ENCODE assay signal across 13 mouse cellular contexts in the genomic region with DNA sequence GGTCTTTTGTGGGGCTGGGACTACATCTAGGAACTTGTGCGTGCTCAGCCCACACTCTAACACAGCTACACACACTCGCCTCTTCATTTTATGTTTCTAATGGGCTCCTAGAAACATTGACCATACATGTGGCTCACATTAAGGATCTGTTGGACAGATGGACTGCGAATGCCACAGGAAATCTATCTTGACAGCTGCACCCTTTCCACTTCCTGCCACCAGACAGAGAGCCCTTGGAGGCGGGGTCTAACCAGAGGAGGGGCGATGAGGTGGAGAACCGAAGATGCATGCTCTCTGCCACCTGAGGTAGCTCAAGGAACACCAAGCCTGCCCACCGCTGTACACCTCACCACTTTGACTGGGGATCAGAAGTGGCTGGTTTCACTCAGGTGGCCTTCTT. TPM values are rescaled to one million over a fixed set of nuclear protein-coding genes. Genes with fewer than 3 reads are reported as not detected.
DNase-seq lines count a peak whose midpoint lies in the region; ATAC-seq and TF ChIP-seq lines count a peak whose summit lies in the region.
"Had no signal": no experiment of that assay in that cellular context is flagged by ENCODE, and none has a peak within 500 bp of the region (broad histone marks: within the 10 kb centered on the region; RNA-seq: fewer than 3 reads in every experiment).

No protein-coding gene starts in this region.

- no peaks in the 10 kb centered on the region for H3K79me2 ChIP-seq in MEL (ENCODE audit: control insufficient read depth, insufficient read depth, low read length, poor library complexity)

- no peak overlapping the region for H3K4me2 ChIP-seq in forebrain, embryonic 16.5 days (ENCODE audit: low read length)
- H3K4me2 ChIP-seq: heart, embryonic 15.5 days; kidney, embryonic 15.5 days had no signal

- no peaks in the 10 kb centered on the region for H3K9me3 ChIP-seq in MEL (replicated peaks; ENCODE audit: insufficient read depth, low read length)
- H3K9me3 ChIP-seq in forebrain, embryonic 16.5 days (ENCODE audit: control insufficient read depth, low read length): no peaks in the 10 kb centered on the region
- H3K9me3 ChIP-seq: heart, embryonic 15.5 days; kidney, embryonic 15.5 days had no signal

- peak; percentile 76 for ATAC-seq in megakaryocyte progenitor cell, adult 5-6 weeks (replicated peaks; ENCODE audit: poor library complexity)
- no peak for ATAC-seq in erythroblast, adult 5-6 weeks (replicated peaks; ENCODE audit: low FRiP score, poor library complexity, severe bottlenecking)
- no peak for ATAC-seq in forebrain, embryonic 16.5 days
- ATAC-seq: forebrain, postnatal 0 days; midbrain, embryonic 16.5 days had no signal

- no peak overlapping the region for H3K27ac ChIP-seq in MEL (ENCODE audit: control insufficient read depth, low read depth, low read length)
- no peak overlapping the region for H3K27ac ChIP-seq in forebrain, embryonic 16.5 days (ENCODE audit: low read length)
- H3K27ac ChIP-seq: heart, embryonic 15.5 days; kidney, embryonic 15.5 days had no signal

- TF ChIP-seq POLR2A in MEL (IDR thresholded peaks at IDR 0.05; ENCODE audit: control insufficient read depth in 1 of 2, insufficient read depth in 1 of 2, low read depth in 1 of 2, low read length in 2 of 2, poor library complexity in 1 of 2): no peak

- DNase-seq in A20 (ENCODE audit: low read depth, low spot score) (peak; percentile 27), MEL (ENCODE audit: low read depth, low spot score) (peak; percentile 26)
- peak; percentile 72 for DNase-seq in forelimb bud, embryonic 11.5 days (ENCODE audit: low read depth, low spot score)
- no peak for DNase-seq in heart, adult 11 months
- no peak for DNase-seq in left cerebral cortex, adult 11 months (ENCODE audit: low spot score)
- DNase-seq: cerebellum, adult 18-20 months; forebrain, postnatal 0 days had no signal

- no peak overlapping the region for H3K4me3 ChIP-seq in MEL (ENCODE audit: control insufficient read depth in 1 of 2, insufficient read depth in 1 of 2, low read depth in 2 of 2, low read length in 2 of 2)
- H3K4me3 ChIP-seq in forebrain, embryonic 16.5 days (replicated peaks; ENCODE audit: low read length): no peak overlapping the region
- H3K4me3 ChIP-seq: heart, embryonic 15.5 days; kidney, embryonic 15.5 days had no signal

- 82% methylated on average over 7 of the region's 7 CpGs for WGBS in forebrain, embryonic 16.5 days

- TF ChIP-seq RAD21 in MEL (IDR thresholded peaks at IDR 0.05; ENCODE audit: low read depth, low read length): no peak

- no peak for TF ChIP-seq EP300 in MEL (IDR thresholded peaks at IDR 0.05; ENCODE audit: low read depth in 1 of 2, low read length in 2 of 2)

- peaks cover 0 to 3% of the 10 kb centered on the region in 2 experiments; a peak in 1 of 4 replicates for H3K36me3 ChIP-seq in MEL (ENCODE audit: control insufficient read depth in 1 of 2, insufficient read depth in 2 of 2, low read length in 2 of 2)
- H3K36me3 ChIP-seq in forebrain, embryonic 16.5 days (ENCODE audit: control insufficient read depth, insufficient read depth): no peaks in the 10 kb centered on the region
- H3K36me3 ChIP-seq: heart, embryonic 15.5 days; kidney, embryonic 15.5 days had no signal

- no peak overlapping the region for H3K9ac ChIP-seq in MEL (ENCODE audit: control insufficient read depth, low read depth, low read length, poor library complexity, severe bottlenecking)
- H3K9ac ChIP-seq in forebrain, embryonic 16.5 days (replicated peaks; ENCODE audit: low read depth, low read length): no peak overlapping the region
- H3K9ac ChIP-seq: forebrain, postnatal 0 days; heart, embryonic 15.5 days; kidney, embryonic 15.5 days had no signal

- no peak for TF ChIP-seq CTCF in MEL (IDR thresholded peaks at IDR 0.05 in 2 of 3, conservative IDR thresholded peaks at IDR 0.05 in 1 of 3; ENCODE audit: control insufficient read depth in 1 of 3, insufficient read depth in 1 of 3, low read depth in 2 of 3, low read length in 3 of 3, poor library complexity in 1 of 3, severe bottlenecking in 1 of 3)

- no peaks in the 10 kb centered on the region for H3K27me3 ChIP-seq in MEL (ENCODE audit: control insufficient read depth in 1 of 2, insufficient read depth in 2 of 2, low read length in 2 of 2)
- no peaks in the 10 kb centered on the region for H3K27me3 ChIP-seq in forebrain, embryonic 16.5 days (replicated peaks; ENCODE audit: control insufficient read depth, insufficient read depth, low read length)
- H3K27me3 ChIP-seq: heart, embryonic 15.5 days; kidney, embryonic 15.5 days had no signal

- peaks cover 0 to 4% of the 10 kb centered on the region in 2 experiments; a peak in 3 of 4 replicates for H3K4me1 ChIP-seq in MEL (ENCODE audit: control insufficient read depth in 1 of 2, insufficient read depth in 2 of 2, low read length in 2 of 2)
- H3K4me1 ChIP-seq in forebrain, embryonic 16.5 days (replicated peaks; ENCODE audit: control insufficient read depth, insufficient read depth, low read length): no peaks in the 10 kb centered on the region

TF ChIP-seq in MEL, 35 proteins besides CTCF, POLR2A, EP300 and RAD21:
- TF ChIP-seq E2F4 (IDR thresholded peaks at IDR 0.05; ENCODE audit: borderline replicate concordance, low read depth, low read length) (no peak), TCF12 (IDR thresholded peaks at IDR 0.05; ENCODE audit: low read depth, low read length) (no peak), MAX (IDR thresholded peaks at IDR 0.05; ENCODE audit: low read length) (no peak), TBP (IDR thresholded peaks at IDR 0.05; ENCODE audit: low read depth, low read length) (no peak), MAZ (IDR thresholded peaks at IDR 0.05; ENCODE audit: low read depth, low read length) (no peak), GATA1 (IDR thresholded peaks at IDR 0.05; ENCODE audit: low read depth, low read length) (no peak), ZMIZ1 (IDR thresholded peaks at IDR 0.05; ENCODE audit: low read depth, low read length) (no peak), ZNF384 (IDR thresholded peaks at IDR 0.05; ENCODE audit: low read depth, low read length) (no peak), NRF1 (IDR thresholded peaks at IDR 0.05; ENCODE audit: insufficient read depth, low read depth, low read length, poor library complexity, severe bottlenecking) (no peak), ETS1 (IDR thresholded peaks at IDR 0.05; ENCODE audit: low read depth, low read length) (no peak), MYC (IDR thresholded peaks at IDR 0.05; ENCODE audit: low read depth, low read length) (no peak), CHD2 (IDR thresholded peaks at IDR 0.05; ENCODE audit: low read length) (no peak), ELF1 (IDR thresholded peaks at IDR 0.05; ENCODE audit: low read depth, low read length) (no peak), UBTF (IDR thresholded peaks at IDR 0.05; ENCODE audit: borderline replicate concordance, insufficient read depth, low read depth, low read length) (no peak), USF1 (IDR thresholded peaks at IDR 0.05; ENCODE audit: low read depth, low read length) (no peak), GABPA (IDR thresholded peaks at IDR 0.05; ENCODE audit: low read depth, low read length) (no peak)

RNA-seq across cellular contexts. Expression of a gene that starts 57.7 kb away (rescaled TPM):
- total RNA-seq in MEL (2012; rRNA removed): 16.1 and 39.4 TPM in 2 replicates
- 10 to 100 TPM in 1 of 2 experiments, not detected in 1; 38.6 TPM for polyA plus RNA-seq in MEL (2012; ENCODE audit: insufficient read depth in 1 of 2, insufficient read length in 2 of 2, low read depth in 1 of 2, low replicate concordance in 2 of 2, missing spikeins in 1 of 2)
- total RNA-seq in megakaryocyte progenitor cell, adult 5-6 weeks (2015): 32.8 and 38.3 TPM in 2 replicates
- 47.8 and 54.2 TPM in 2 replicates for total RNA-seq in megakaryocyte progenitor cell, adult 5-6 weeks (2017)
- 8.8 and 14.8 TPM in 2 replicates for total RNA-seq in erythroblast, adult 5-6 weeks (2015; ENCODE audit: low replicate concordance)
- 5.7 and 11.3 TPM in 2 replicates for total RNA-seq in erythroblast, adult 5-6 weeks (2017; ENCODE audit: low replicate concordance)
- 2.5 and 3.3 TPM in 2 replicates for polyA plus RNA-seq in forebrain, embryonic 16.5 days (2015; fragmentation: Nextera tagmentation; extraction: Ambion mirVana)

Comparison
In these comparisons a context has a peak if more than half of its experiments do, and no peak if none do; other contexts are left out.
1. DNase-seq: peak in A20 (single experiment), MEL (single experiment) and forelimb bud, embryonic 11.5 days (single experiment); none in heart, adult 11 months (single experiment) and left cerebral cortex, adult 11 months (single experiment).